In the genomic region with DNA sequence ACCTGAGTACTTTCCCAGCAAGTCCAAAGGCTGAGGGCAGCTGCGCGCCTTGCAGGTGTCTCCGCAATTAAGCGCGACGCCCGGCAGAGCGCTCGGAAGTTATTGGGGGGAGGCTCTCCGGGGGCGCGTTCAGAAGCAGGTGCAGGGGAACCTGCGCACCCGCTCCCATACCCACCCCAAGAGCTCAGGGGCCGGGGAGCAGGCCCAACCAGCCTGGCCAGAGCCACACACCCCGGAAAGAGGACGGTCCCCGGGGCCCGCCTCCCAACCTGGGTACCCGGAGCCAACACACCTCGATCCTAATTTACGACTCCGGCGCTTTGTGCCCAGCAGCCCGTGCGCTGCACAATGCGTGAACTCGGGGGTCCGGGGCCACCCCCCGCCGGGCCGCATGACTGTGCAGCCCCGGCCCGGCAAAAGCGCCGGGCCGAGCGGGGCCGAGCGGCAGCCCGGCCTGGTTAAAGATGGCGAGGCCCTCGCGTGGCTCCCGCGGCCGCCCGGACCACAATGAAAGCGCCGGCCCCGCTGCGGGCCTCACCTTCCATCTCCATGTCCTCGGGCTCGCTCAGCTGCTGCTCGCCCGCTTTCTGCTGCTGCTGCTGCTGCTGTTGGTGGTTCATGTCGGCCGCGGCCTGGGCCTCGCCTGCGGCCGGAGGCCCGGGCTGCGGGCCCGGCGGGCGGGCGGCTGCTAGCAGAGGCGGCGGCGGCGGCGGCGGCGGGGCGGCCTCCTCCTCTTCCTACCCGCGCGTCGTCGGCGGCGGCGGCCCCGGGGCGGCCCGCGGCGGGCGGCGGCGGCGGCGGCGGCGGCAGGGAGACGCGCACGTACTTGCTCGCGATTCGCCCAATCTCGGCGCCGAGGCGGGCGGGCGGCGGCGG, we compare ENCODE assay signal across 8 mouse cellular contexts. TPM values are rescaled to one million over a fixed set of nuclear protein-coding genes. Genes with fewer than 3 reads are reported as not detected.
A peak's percentile ranks its signal among the peaks of the same experiment; 100 is the strongest.
DNase-seq lines count a peak whose midpoint lies in the region; ATAC-seq and TF ChIP-seq lines count a peak whose summit lies in the region.

No protein-coding gene starts in this region.

- intact Hi-C loops in left cerebral cortex, adult 2 months (cut with DNase I): loop anchor here (2.0 kb wide), 2 partner anchors 25 to 91 kb away; no protein-coding TSS in a partner anchor

- H3K9me3 ChIP-seq in forebrain, embryonic 14.5 days (replicated peaks; ENCODE audit: control insufficient read depth, low read length): no peaks in the 10 kb centered on the region
- no peaks in the 10 kb centered on the region for H3K9me3 ChIP-seq in hindbrain, embryonic 14.5 days (ENCODE audit: control insufficient read depth, low read length)
- H3K9me3 ChIP-seq in liver, embryonic 13.5 days (replicated peaks): no peaks in the 10 kb centered on the region
- H3K9me3 ChIP-seq in neural tube, embryonic 15.5 days (replicated peaks): no peaks in the 10 kb centered on the region

- TF ChIP-seq POLR2A in bone marrow, adult 2 months (IDR thresholded peaks at IDR 0.05; ENCODE audit: borderline replicate concordance, control insufficient read depth, low read depth, low read length): no peak

- H3K4me3 ChIP-seq in left cerebral cortex, adult 2 months: peak overlapping the region; percentile 91
- peak overlapping the region; percentile 93 for H3K4me3 ChIP-seq in bone marrow, adult 2 months (replicated peaks; ENCODE audit: control insufficient read depth, low read depth, low read length)
- peak overlapping the region; percentile 98 for H3K4me3 ChIP-seq in forebrain, embryonic 14.5 days (ENCODE audit: low read depth, low read length)
- peak overlapping the region; percentile 96 for H3K4me3 ChIP-seq in hindbrain, embryonic 14.5 days (replicated peaks; ENCODE audit: low read length)
- peak overlapping the region; percentile 99 for H3K4me3 ChIP-seq in liver, embryonic 13.5 days (replicated peaks)
- peak overlapping the region; percentile 99 for H3K4me3 ChIP-seq in neural tube, embryonic 15.5 days (replicated peaks)

- H3K27ac ChIP-seq in left cerebral cortex, adult 2 months: peak overlapping the region; percentile 66
- H3K27ac ChIP-seq in bone marrow, adult 2 months (ENCODE audit: control insufficient read depth, insufficient read depth, low read depth, low read length, poor library complexity): peak overlapping the region; percentile 87
- H3K27ac ChIP-seq in forebrain, embryonic 14.5 days (ENCODE audit: low read depth, low read length): peak overlapping the region; percentile 97
- H3K27ac ChIP-seq in hindbrain, embryonic 14.5 days: peak overlapping the region; percentile 95
- peak overlapping the region; percentile 96 for H3K27ac ChIP-seq in liver, embryonic 13.5 days
- H3K27ac ChIP-seq in neural tube, embryonic 15.5 days (replicated peaks): peak overlapping the region; percentile 85

- H3K4me2 ChIP-seq in forebrain, embryonic 14.5 days (ENCODE audit: low read length): peak overlapping the region; percentile 98
- H3K4me2 ChIP-seq in hindbrain, embryonic 14.5 days (replicated peaks): peak overlapping the region; percentile 89
- peak overlapping the region; percentile 70 for H3K4me2 ChIP-seq in liver, embryonic 13.5 days
- H3K4me2 ChIP-seq in neural tube, embryonic 15.5 days: peak overlapping the region; percentile 94

- 11% methylated on average over 108 of the region's 110 CpGs for WGBS in bone marrow, adult 2 months
- WGBS in forebrain, embryonic 14.5 days: under 1% methylated on average over 71 of the region's 110 CpGs
- under 1% methylated on average over 77 of the region's 110 CpGs for WGBS in hindbrain, embryonic 14.5 days
- under 1% methylated on average over 78 of the region's 110 CpGs for WGBS in liver, embryonic 13.5 days (ENCODE audit: insufficient replicate concordance)
- WGBS in neural tube, embryonic 15.5 days: under 1% methylated on average over 71 of the region's 110 CpGs

- H3K36me3 ChIP-seq in forebrain, embryonic 14.5 days (ENCODE audit: control insufficient read depth, insufficient read depth, low read length): no peaks in the 10 kb centered on the region
- no peaks in the 10 kb centered on the region for H3K36me3 ChIP-seq in hindbrain, embryonic 14.5 days (replicated peaks; ENCODE audit: control insufficient read depth, insufficient read depth)
- H3K36me3 ChIP-seq in liver, embryonic 13.5 days: peaks cover 29% of the 10 kb centered on the region
- H3K36me3 ChIP-seq in neural tube, embryonic 15.5 days: no peaks in the 10 kb centered on the region

- H3K9ac ChIP-seq in forebrain, embryonic 14.5 days (ENCODE audit: low read length): peak overlapping the region; percentile 94
- peak overlapping the region; percentile 97 for H3K9ac ChIP-seq in hindbrain, embryonic 14.5 days
- peak overlapping the region; percentile 100 for H3K9ac ChIP-seq in liver, embryonic 13.5 days
- H3K9ac ChIP-seq in neural tube, embryonic 15.5 days (replicated peaks): peak overlapping the region; percentile 93

- no peaks in the 10 kb centered on the region for H3K27me3 ChIP-seq in forebrain, embryonic 14.5 days (replicated peaks; ENCODE audit: control insufficient read depth, insufficient read depth, low read length)
- H3K27me3 ChIP-seq in hindbrain, embryonic 14.5 days (ENCODE audit: control insufficient read depth, insufficient read depth, low read length): no peaks in the 10 kb centered on the region
- no peaks in the 10 kb centered on the region for H3K27me3 ChIP-seq in liver, embryonic 13.5 days
- no peaks in the 10 kb centered on the region for H3K27me3 ChIP-seq in neural tube, embryonic 15.5 days (replicated peaks)

- TF ChIP-seq CTCF in left cerebral cortex, adult 2 months (IDR thresholded peaks at IDR 0.05): no peak
- no peak for TF ChIP-seq CTCF in bone marrow, adult 2 months (IDR thresholded peaks at IDR 0.05; ENCODE audit: control insufficient read depth, insufficient read depth, low read length)

- DNase-seq in left cerebral cortex, adult 2 months (ENCODE audit: extremely low spot score in 1 of 2, low spot score in 2 of 2): peak; percentile 22 to 26
- no peak for DNase-seq in left cerebral cortex, adult 11 months (ENCODE audit: low spot score)
- peak; percentile 39 for DNase-seq in forebrain, embryonic 14.5 days (ENCODE audit: low spot score)
- DNase-seq in hindbrain, embryonic 14.5 days (ENCODE audit: low spot score): peak; percentile 38
- no peak for DNase-seq in liver, embryonic 13.5 days
- peak; percentile 52 for DNase-seq in urinary bladder, adult 2 months (ENCODE audit: low spot score)

- H3K4me1 ChIP-seq in bone marrow, adult 2 months (ENCODE audit: control insufficient read depth, insufficient read depth, low read length): peaks cover 7% of the 10 kb centered on the region
- H3K4me1 ChIP-seq in forebrain, embryonic 14.5 days (ENCODE audit: control insufficient read depth, insufficient read depth, low read length): peaks cover 24% of the 10 kb centered on the region
- peaks cover 33% of the 10 kb centered on the region for H3K4me1 ChIP-seq in hindbrain, embryonic 14.5 days (replicated peaks; ENCODE audit: control insufficient read depth, insufficient read depth, low read length)
- H3K4me1 ChIP-seq in liver, embryonic 13.5 days (replicated peaks): peaks cover 64% of the 10 kb centered on the region
- H3K4me1 ChIP-seq in neural tube, embryonic 15.5 days: peaks cover 42% of the 10 kb centered on the region

- ATAC-seq in forebrain, embryonic 14.5 days: peak; percentile 24
- ATAC-seq in hindbrain, embryonic 14.5 days (ENCODE audit: low FRiP score): peak; percentile 24; the same call in 1 of the 2 replicates
- peak; percentile 8; the same call in 1 of the 2 replicates for ATAC-seq in liver, embryonic 13.5 days (ENCODE audit: low read depth)
- ATAC-seq in neural tube, embryonic 15.5 days (ENCODE audit: low FRiP score): 0 out of 2 replicates have a peak, but pooled peaks have one; percentile 11

RNA-seq across cellular contexts. Expression of a gene that starts 54.2 kb away (rescaled TPM):
- total RNA-seq in left cerebral cortex, adult 2 months (2021): 100 to 1,000 TPM; 167 to 182 TPM
- polyA plus RNA-seq in bone marrow, adult 2 months (2011; ENCODE audit: insufficient read depth, insufficient read length, low replicate concordance, missing spikeins): 136 TPM in 2 replicates
- 42.1 and 42.7 TPM in 2 replicates for polyA plus RNA-seq in forebrain, embryonic 14.5 days (2014; fragmentation: Nextera tagmentation; extraction: Ambion mirVana)
- polyA plus RNA-seq in hindbrain, embryonic 14.5 days (2014; fragmentation: Nextera tagmentation; extraction: Ambion mirVana): 44.7 and 44.9 TPM in 2 replicates
- 26.5 and 26.8 TPM in 2 replicates for polyA plus RNA-seq in liver, embryonic 13.5 days (2015; fragmentation: Nextera tagmentation; extraction: Ambion mirVana)
- 27.8 TPM in 2 replicates for polyA plus RNA-seq in neural tube, embryonic 15.5 days (2015; fragmentation: Nextera tagmentation; extraction: Ambion mirVana)
- 61.8 and 67.7 TPM in 2 replicates for polyA plus RNA-seq in urinary bladder, adult 2 months (2012; rRNA removed)

RNA-seq across cellular contexts. Expression of a gene that starts 57.3 kb away (rescaled TPM):
- not detected for total RNA-seq in left cerebral cortex, adult 2 months (2021)
- not detected in 2 replicates for polyA plus RNA-seq in bone marrow, adult 2 months (2011; ENCODE audit: insufficient read depth, insufficient read length, low replicate concordance, missing spikeins)
- not detected in 2 replicates for polyA plus RNA-seq in forebrain, embryonic 14.5 days (2014; fragmentation: Nextera tagmentation; extraction: Ambion mirVana)
- polyA plus RNA-seq in hindbrain, embryonic 14.5 days (2014; fragmentation: Nextera tagmentation; extraction: Ambion mirVana): 0.35 TPM in 1 of 2 replicates, not detected in the other
- polyA plus RNA-seq in liver, embryonic 13.5 days (2015; fragmentation: Nextera tagmentation; extraction: Ambion mirVana): not detected in 2 replicates
- polyA plus RNA-seq in neural tube, embryonic 15.5 days (2015; fragmentation: Nextera tagmentation; extraction: Ambion mirVana): not detected in 2 replicates
- not detected in 2 replicates for polyA plus RNA-seq in urinary bladder, adult 2 months (2012; rRNA removed)

Comparison
In these comparisons a context has a peak if more than half of its experiments do, and no peak if none do; other contexts are left out.
1. DNase-seq: peak in left cerebral cortex, adult 2 months (2 of 2), forebrain, embryonic 14.5 days (single experiment), hindbrain, embryonic 14.5 days (single experiment) and urinary bladder, adult 2 months (single experiment); none in left cerebral cortex, adult 11 months (single experiment) and liver, embryonic 13.5 days (single experiment).
2. Peak in every context shown above with its lines, with median percentiles within 50 percentile points of each other: H3K27ac ChIP-seq, H3K4me3 ChIP-seq, ATAC-seq, H3K4me2 ChIP-seq and H3K9ac ChIP-seq.